31 mouse cellular contexts compared by ENCODE assay signal in genomic region chr5:135609794-135610193, GRCm38 (mm10). TPM values are rescaled to one million over a fixed set of nuclear protein-coding genes. Genes with fewer than 3 reads are reported as not detected.
DNase-seq lines count a peak whose midpoint lies in the region; ATAC-seq and TF ChIP-seq lines count a peak whose summit lies in the region.
"Had no signal": no experiment of that assay in that cellular context is flagged by ENCODE, and none has a peak within 500 bp of the region (broad histone marks: within the 10 kb centered on the region; RNA-seq: fewer than 3 reads in every experiment).

No protein-coding gene starts in this region.

- H3K9ac ChIP-seq in intestine, embryonic 14.5 days (ENCODE audit: low read length) = no peak overlapping the region
- no peak overlapping the region for H3K9ac ChIP-seq in intestine, postnatal 0 days (ENCODE audit: low read depth, low read length)
- H3K9ac ChIP-seq in intestine, embryonic 16.5 days (ENCODE audit: low read depth, low read length) = no peak overlapping the region
- H3K9ac ChIP-seq in midbrain, embryonic 11.5 days (ENCODE audit: low read length) = no peak overlapping the region
- H3K9ac ChIP-seq: embryonic facial prominence, embryonic 13.5 days; embryonic facial prominence, embryonic 15.5 days; forebrain, embryonic 12.5 days had no signal

- 0 out of 2 replicates have a peak, but pooled peaks cover 3% of the 10 kb centered on the region for H3K9me3 ChIP-seq in intestine, embryonic 14.5 days (ENCODE audit: control insufficient read depth, low read length)
- peaks cover 7% of the 10 kb centered on the region; the same call in 1 of the 2 replicates for H3K9me3 ChIP-seq in intestine, postnatal 0 days (ENCODE audit: control insufficient read depth)
- H3K9me3 ChIP-seq in intestine, embryonic 16.5 days (ENCODE audit: control insufficient read depth, low read length) = peaks cover 4% of the 10 kb centered on the region
- H3K9me3 ChIP-seq in midbrain, embryonic 11.5 days (ENCODE audit: control insufficient read depth, low read length) = 0 out of 2 replicates have a peak, but pooled peaks cover 3% of the 10 kb centered on the region
- H3K9me3 ChIP-seq: embryonic facial prominence, embryonic 15.5 days had no signal

- no peaks in the 10 kb centered on the region for H3K27me3 ChIP-seq in intestine, embryonic 14.5 days (replicated peaks; ENCODE audit: control insufficient read depth, insufficient read depth, low read length)
- no peaks in the 10 kb centered on the region for H3K27me3 ChIP-seq in intestine, postnatal 0 days (replicated peaks; ENCODE audit: control insufficient read depth, insufficient read depth, low read length)
- H3K27me3 ChIP-seq in intestine, embryonic 16.5 days (replicated peaks; ENCODE audit: control insufficient read depth, insufficient read depth, low read length) = no peaks in the 10 kb centered on the region
- H3K27me3 ChIP-seq in midbrain, embryonic 11.5 days (ENCODE audit: control insufficient read depth, insufficient read depth, low read length) = no peaks in the 10 kb centered on the region
- H3K27me3 ChIP-seq: embryonic facial prominence, embryonic 13.5 days; embryonic facial prominence, embryonic 15.5 days; forebrain, embryonic 12.5 days had no signal

- WGBS in intestine, embryonic 14.5 days = 52% methylated on average over 4 of the region's 4 CpGs
- WGBS in intestine, postnatal 0 days = 36% methylated on average over 4 of the region's 4 CpGs
- 54% methylated on average over 4 of the region's 4 CpGs for WGBS in intestine, embryonic 16.5 days
- WGBS in midbrain, embryonic 11.5 days = 76% methylated on average over 4 of the region's 4 CpGs

- ATAC-seq in intestine, embryonic 14.5 days (replicated peaks; ENCODE audit: low FRiP score, low TSS enrichment, low read depth) = no peak
- no peak for ATAC-seq in intestine, postnatal 0 days
- peak; percentile 64 for ATAC-seq in intestine, embryonic 16.5 days
- ATAC-seq in midbrain, embryonic 11.5 days (ENCODE audit: low FRiP score) = no peak
- ATAC-seq: forebrain, embryonic 14.5 days; forebrain, embryonic 16.5 days had no signal

- H3K4me2 ChIP-seq in intestine, embryonic 14.5 days (ENCODE audit: low read length) = no peak overlapping the region
- H3K4me2 ChIP-seq in intestine, postnatal 0 days (replicated peaks; ENCODE audit: low read depth) = no peak overlapping the region
- no peak overlapping the region for H3K4me2 ChIP-seq in intestine, embryonic 16.5 days (ENCODE audit: low read depth, low read length)
- H3K4me2 ChIP-seq in midbrain, embryonic 11.5 days = no peak overlapping the region
- H3K4me2 ChIP-seq: embryonic facial prominence, embryonic 13.5 days; embryonic facial prominence, embryonic 15.5 days; forebrain, embryonic 12.5 days had no signal

- H3K36me3 ChIP-seq in intestine, embryonic 14.5 days (ENCODE audit: control insufficient read depth, insufficient read depth, low read length) = no peaks in the 10 kb centered on the region
- no peaks in the 10 kb centered on the region for H3K36me3 ChIP-seq in intestine, postnatal 0 days (ENCODE audit: control insufficient read depth, insufficient read depth)
- H3K36me3 ChIP-seq in intestine, embryonic 16.5 days (ENCODE audit: control insufficient read depth, insufficient read depth, low read length) = no peaks in the 10 kb centered on the region
- H3K36me3 ChIP-seq in midbrain, embryonic 11.5 days (ENCODE audit: control insufficient read depth, insufficient read depth, low read length) = no peaks in the 10 kb centered on the region
- H3K36me3 ChIP-seq: embryonic facial prominence, embryonic 13.5 days; embryonic facial prominence, embryonic 15.5 days; forebrain, embryonic 10.5 days; forebrain, embryonic 12.5 days had no signal

- DNase-seq in adrenal gland, postnatal 14 days = peak; percentile 24
- DNase-seq in adrenal gland, adult 18-20 months (ENCODE audit: low spot score in 2 of 2) = no peak
- peak; percentile 32 for DNase-seq in intestine, embryonic 14.5 days (ENCODE audit: low spot score)
- DNase-seq in ZHBTc4 (ENCODE audit: low read depth, low spot score) = peak; percentile 40
- no peak for DNase-seq in lung, postnatal 10 days
- DNase-seq in midbrain, embryonic 11.5 days (ENCODE audit: low spot score, missing footprints) = no peak
- DNase-seq: adrenal gland, postnatal 25 days; cerebellum, adult 11 months; cerebellum, adult 18-20 months; cerebellum, adult 8-10 months; cerebellum, adult 9-11 months; cerebellum, postnatal 14 days; cerebellum, postnatal 36 days; embryo, embryonic 11 days had no signal

- no peaks in the 10 kb centered on the region for H3K4me1 ChIP-seq in intestine, embryonic 14.5 days (replicated peaks; ENCODE audit: control insufficient read depth, insufficient read depth, low read length)
- no peaks in the 10 kb centered on the region for H3K4me1 ChIP-seq in intestine, postnatal 0 days (replicated peaks; ENCODE audit: control insufficient read depth, insufficient read depth, low read length)
- H3K4me1 ChIP-seq in intestine, embryonic 16.5 days (ENCODE audit: control insufficient read depth, insufficient read depth, low read length) = no peaks in the 10 kb centered on the region
- H3K4me1 ChIP-seq in midbrain, embryonic 11.5 days (ENCODE audit: control insufficient read depth, insufficient read depth, low read length) = no peaks in the 10 kb centered on the region
- H3K4me1 ChIP-seq: embryonic facial prominence, embryonic 13.5 days; embryonic facial prominence, embryonic 15.5 days; forebrain, embryonic 10.5 days; forebrain, embryonic 12.5 days had no signal

- TF ChIP-seq CTCF in intestine, postnatal 0 days (IDR thresholded peaks at IDR 0.05; ENCODE audit: low read depth) = no peak

- no peak overlapping the region for H3K27ac ChIP-seq in intestine, embryonic 14.5 days (ENCODE audit: low read depth)
- no peak overlapping the region for H3K27ac ChIP-seq in intestine, postnatal 0 days (ENCODE audit: low read depth, low read length)
- H3K27ac ChIP-seq in intestine, embryonic 16.5 days (ENCODE audit: low read length) = no peak overlapping the region
- no peak overlapping the region for H3K27ac ChIP-seq in midbrain, embryonic 11.5 days (ENCODE audit: low read depth, low read length)
- H3K27ac ChIP-seq: embryonic facial prominence, embryonic 13.5 days; embryonic facial prominence, embryonic 15.5 days; forebrain, embryonic 10.5 days; forebrain, embryonic 12.5 days had no signal

- no peak overlapping the region for H3K4me3 ChIP-seq in intestine, embryonic 14.5 days (ENCODE audit: low read depth, low read length)
- no peak overlapping the region for H3K4me3 ChIP-seq in intestine, postnatal 0 days (ENCODE audit: low read depth, low read length)
- no peak overlapping the region for H3K4me3 ChIP-seq in intestine, embryonic 16.5 days (ENCODE audit: low read length)
- no peak overlapping the region for H3K4me3 ChIP-seq in midbrain, embryonic 11.5 days (ENCODE audit: low read depth, low read length)
- H3K4me3 ChIP-seq: embryonic facial prominence, embryonic 13.5 days; embryonic facial prominence, embryonic 15.5 days; erythroblast, embryonic 14.5 days; forebrain, embryonic 10.5 days; forebrain, embryonic 12.5 days had no signal

RNA-seq across cellular contexts. Expression of gene Rhbdd2, which starts 22.6 kb away (rescaled TPM):
- total RNA-seq in adrenal gland, postnatal 14 days (2021) = 34.2 and 34.8 TPM in 2 replicates
- total RNA-seq in adrenal gland, adult 18-20 months (2021) = 10 to 100 TPM; 43.1 to 46.3 TPM
- polyA plus RNA-seq in intestine, embryonic 14.5 days (2014; fragmentation: Nextera tagmentation; extraction: Ambion mirVana) = 44.5 and 45.1 TPM in 2 replicates
- polyA plus RNA-seq in intestine, postnatal 0 days (2015; fragmentation: Nextera tagmentation; extraction: Ambion mirVana) = 27.9 and 28.5 TPM in 2 replicates
- 32.1 and 32.4 TPM in 2 replicates for polyA plus RNA-seq in intestine, embryonic 16.5 days (2015; fragmentation: Nextera tagmentation; extraction: Ambion mirVana)
- 55.5 and 58.5 TPM in 2 replicates for polyA plus RNA-seq in midbrain, embryonic 11.5 days (2014; fragmentation: Nextera tagmentation; extraction: Ambion mirVana)

RNA-seq across cellular contexts. Expression of gene Ccl24, which starts 36.9 kb away (rescaled TPM):
- 1.6 and 3.1 TPM in 2 replicates for total RNA-seq in adrenal gland, postnatal 14 days (2021)
- total RNA-seq in adrenal gland, adult 18-20 months (2021) = 1 to 10 TPM in 1 of 2 experiments, not detected in 1; 2.1 TPM
- polyA plus RNA-seq in intestine, embryonic 14.5 days (2014; fragmentation: Nextera tagmentation; extraction: Ambion mirVana) = 13.0 and 16.0 TPM in 2 replicates
- polyA plus RNA-seq in intestine, postnatal 0 days (2015; fragmentation: Nextera tagmentation; extraction: Ambion mirVana) = 52.0 and 58.3 TPM in 2 replicates
- polyA plus RNA-seq in intestine, embryonic 16.5 days (2015; fragmentation: Nextera tagmentation; extraction: Ambion mirVana) = 34.3 and 34.5 TPM in 2 replicates
- polyA plus RNA-seq in midbrain, embryonic 11.5 days (2014; fragmentation: Nextera tagmentation; extraction: Ambion mirVana) = 3.3 and 3.5 TPM in 2 replicates
- total RNA-seq: common myeloid progenitor, adult 5-6 weeks; ES-E14; MEL had no signal
- polyA plus RNA-seq: C2C12 had no signal

RNA-seq across cellular contexts. Expression of gene Ccl26, which starts 46.4 kb away (rescaled TPM):
- total RNA-seq in adrenal gland, postnatal 14 days (2021) = not detected in 2 replicates
- total RNA-seq in adrenal gland, adult 18-20 months (2021) = not detected
- not detected in 2 replicates for polyA plus RNA-seq in intestine, embryonic 14.5 days (2014; fragmentation: Nextera tagmentation; extraction: Ambion mirVana)
- polyA plus RNA-seq in intestine, postnatal 0 days (2015; fragmentation: Nextera tagmentation; extraction: Ambion mirVana) = not detected in 2 replicates
- polyA plus RNA-seq in intestine, embryonic 16.5 days (2015; fragmentation: Nextera tagmentation; extraction: Ambion mirVana) = not detected in 2 replicates
- not detected in 2 replicates for polyA plus RNA-seq in midbrain, embryonic 11.5 days (2014; fragmentation: Nextera tagmentation; extraction: Ambion mirVana)
- total RNA-seq: adrenal gland, postnatal 25 days; adrenal gland, postnatal 4 days; common myeloid progenitor, adult 5-6 weeks; ES-E14; MEL had no signal
- polyA plus RNA-seq: brain, embryonic 14.5 days; C2C12; embryonic facial prominence, embryonic 11.5 days; embryonic facial prominence, embryonic 13.5 days; embryonic facial prominence, embryonic 15.5 days; erythroblast, embryonic 14.5 days; forebrain, embryonic 10.5 days; forebrain, embryonic 12.5 days; forebrain, embryonic 14.5 days; forebrain, embryonic 16.5 days; frontal cortex, adult 2 months had no signal

Comparison
In these comparisons a context has a peak if more than half of its experiments do, and no peak if none do; other contexts are left out.
1. DNase-seq: peak in adrenal gland, postnatal 14 days (single experiment), intestine, embryonic 14.5 days (single experiment) and ZHBTc4 (single experiment); none in adrenal gland, adult 18-20 months (0 of 2), lung, postnatal 10 days (single experiment) and midbrain, embryonic 11.5 days (single experiment).